Mouse (Mus musculus): ENCODE results near the gene Gfpt1. TPM values are rescaled to one million over a fixed set of nuclear protein-coding genes. Genes with fewer than 3 reads are reported as not detected.

Gfpt1 gene
- polyA plus RNA-seq, 1 experiment from 2014 or later = 16.9 TPM

DNA sequence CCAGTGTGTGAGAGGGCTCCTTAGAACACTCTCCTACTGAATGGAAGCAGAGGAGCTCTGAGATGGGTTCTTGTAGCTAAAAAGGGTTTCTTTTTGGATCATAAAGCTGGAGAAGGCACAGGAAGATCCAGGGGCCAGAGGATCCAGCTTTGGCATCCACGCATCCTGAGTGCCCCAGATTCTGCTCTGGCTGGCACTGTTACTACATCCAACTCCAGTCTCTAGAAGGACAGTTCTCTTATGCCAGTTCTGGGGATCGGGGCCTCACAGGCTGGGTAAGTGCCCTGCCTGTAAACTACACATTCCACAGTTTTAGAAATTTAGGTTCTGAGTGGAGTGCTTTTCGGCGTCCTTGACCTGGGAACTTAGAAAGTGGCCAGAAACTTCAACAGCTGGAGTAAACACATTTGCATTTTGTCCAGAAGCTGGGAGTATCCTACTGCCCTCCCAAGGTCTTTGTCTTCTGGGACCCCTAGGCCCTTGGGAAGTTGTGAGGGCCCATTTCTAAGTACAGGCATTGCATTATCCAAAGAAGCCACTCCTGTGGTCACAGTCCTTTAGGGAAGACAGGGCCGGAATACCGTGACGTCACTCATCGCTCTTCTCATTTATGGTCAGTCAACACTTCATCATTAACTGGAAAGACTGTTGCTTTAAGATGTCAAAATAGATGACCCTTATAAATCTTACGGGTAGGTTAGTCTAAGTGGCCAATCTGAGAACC lies 57.8 kb downstream of the Gfpt1 start:
- Histone ChIP-seq H3K36me3 (ENCODE audit: control insufficient read depth, insufficient read depth, low read length) (no peaks in the 10 kb centered on the region), H3K4me1 (replicated peaks; ENCODE audit: control insufficient read depth, insufficient read depth, low read length) (0 out of 2 replicates have a peak, but pooled peaks cover 3% of the 10 kb centered on the region), H3K27me3 (ENCODE audit: control insufficient read depth, insufficient read depth, low read length) (no peaks in the 10 kb centered on the region), H3K9ac (ENCODE audit: low read depth, low read length) (no peak overlapping the region), H3K4me2 (replicated peaks; ENCODE audit: low read depth, low read length) (no peak overlapping the region), H3K4me3 (ENCODE audit: low read depth, low read length) (no peak overlapping the region), H3K27ac (ENCODE audit: low read depth, low read length) (no peak overlapping the region), H3K9me3 (ENCODE audit: control insufficient read depth, low read length) (no peaks in the 10 kb centered on the region)
- WGBS = 93% methylated on average over 9 of the region's 9 CpGs
- no peak for ATAC-seq (ENCODE audit: low FRiP score)
- DNase-seq (ENCODE audit: low spot score) = no peak

DNA sequence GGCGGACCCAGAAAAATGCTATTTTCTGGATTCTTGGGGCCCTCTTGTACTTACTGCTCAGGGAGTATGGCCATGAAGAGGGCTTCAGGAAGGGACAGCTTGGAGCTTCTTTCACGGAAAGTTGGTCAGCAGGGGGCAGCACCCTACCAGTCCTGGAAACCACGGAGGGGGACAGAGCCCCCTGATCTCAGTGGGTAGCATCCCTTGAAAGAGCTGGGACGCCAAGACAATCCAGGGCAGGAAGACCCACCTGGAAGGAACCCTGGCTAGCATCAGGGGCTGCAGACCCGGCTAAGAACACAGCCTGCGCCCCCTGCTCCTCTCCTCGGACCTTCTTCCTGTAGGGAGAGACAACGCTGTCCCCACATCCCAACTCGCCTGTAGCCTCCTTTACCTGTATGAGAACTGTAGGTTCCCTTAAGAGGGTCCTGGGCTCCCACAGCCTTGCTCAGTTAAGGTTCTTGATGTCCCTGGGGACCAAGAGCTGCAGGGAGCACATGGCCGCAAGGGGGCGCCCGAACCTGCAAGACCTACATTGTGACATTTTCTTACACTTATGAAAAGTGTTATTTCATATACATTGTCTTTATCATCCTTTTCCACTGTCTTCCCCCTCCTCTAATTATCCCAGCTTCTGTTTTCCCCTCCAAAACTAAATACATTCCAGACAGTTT lies 58.8 kb downstream of the Gfpt1 start:
- no peaks in the 10 kb centered on the region for H3K9me3 ChIP-seq (ENCODE audit: control insufficient read depth, low read length)
- no peak overlapping the region for H3K4me3 ChIP-seq (ENCODE audit: low read depth, low read length)
- peak; percentile 93 for DNase-seq (ENCODE audit: low spot score)
- no peak for ATAC-seq (ENCODE audit: low FRiP score)
- H3K36me3 ChIP-seq (ENCODE audit: control insufficient read depth, insufficient read depth, low read length) = no peaks in the 10 kb centered on the region
- no peaks in the 10 kb centered on the region for H3K27me3 ChIP-seq (ENCODE audit: control insufficient read depth, insufficient read depth, low read length)
- H3K4me2 ChIP-seq (replicated peaks; ENCODE audit: low read depth, low read length) = peak overlapping the region; percentile 33
- 0 out of 2 replicates have a peak, but pooled peaks cover 3% of the 10 kb centered on the region for H3K4me1 ChIP-seq (replicated peaks; ENCODE audit: control insufficient read depth, insufficient read depth, low read length)
- H3K27ac ChIP-seq (ENCODE audit: low read depth, low read length) = no peak overlapping the region
- WGBS = 14% methylated on average over 12 of the region's 12 CpGs
- H3K9ac ChIP-seq (ENCODE audit: low read depth, low read length) = 0 out of 2 replicates have a peak overlapping the region, but pooled peaks have one; percentile 3

DNA sequence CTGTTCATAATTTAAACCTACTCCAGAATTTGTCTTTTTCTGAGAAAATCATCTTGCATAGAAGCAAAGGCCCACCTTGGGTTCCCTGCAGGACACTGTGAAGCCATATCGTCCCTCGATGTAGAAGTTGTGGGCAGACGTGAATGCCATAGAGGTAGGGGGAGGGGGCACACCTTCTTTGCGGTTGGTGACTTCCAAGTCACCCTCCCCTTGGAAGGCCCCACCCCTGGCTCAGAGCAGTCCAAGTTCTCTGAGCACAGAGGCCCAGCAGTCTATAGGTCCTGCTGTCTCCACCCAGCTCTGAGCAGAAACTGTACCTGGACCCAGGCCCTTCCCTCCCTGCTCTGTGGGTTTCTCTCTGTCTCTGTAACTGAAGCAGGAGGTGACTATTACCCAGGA lies 59.3 kb downstream of the Gfpt1 start:
- no peak for ATAC-seq (ENCODE audit: low FRiP score)
- Histone ChIP-seq H3K4me2 (replicated peaks; ENCODE audit: low read depth, low read length) (no peak overlapping the region), H3K36me3 (ENCODE audit: control insufficient read depth, insufficient read depth, low read length) (no peaks in the 10 kb centered on the region), H3K9me3 (ENCODE audit: control insufficient read depth, low read length) (no peaks in the 10 kb centered on the region), H3K27me3 (ENCODE audit: control insufficient read depth, insufficient read depth, low read length) (no peaks in the 10 kb centered on the region), H3K4me1 (replicated peaks; ENCODE audit: control insufficient read depth, insufficient read depth, low read length) (0 out of 2 replicates have a peak, but pooled peaks cover 3% of the 10 kb centered on the region), H3K27ac (ENCODE audit: low read depth, low read length) (no peak overlapping the region), H3K9ac (ENCODE audit: low read depth, low read length) (no peak overlapping the region), H3K4me3 (ENCODE audit: low read depth, low read length) (no peak overlapping the region)
- DNase-seq (ENCODE audit: low spot score) = peak; percentile 10
- 22% methylated on average over 4 of the region's 4 CpGs for WGBS

DNA sequence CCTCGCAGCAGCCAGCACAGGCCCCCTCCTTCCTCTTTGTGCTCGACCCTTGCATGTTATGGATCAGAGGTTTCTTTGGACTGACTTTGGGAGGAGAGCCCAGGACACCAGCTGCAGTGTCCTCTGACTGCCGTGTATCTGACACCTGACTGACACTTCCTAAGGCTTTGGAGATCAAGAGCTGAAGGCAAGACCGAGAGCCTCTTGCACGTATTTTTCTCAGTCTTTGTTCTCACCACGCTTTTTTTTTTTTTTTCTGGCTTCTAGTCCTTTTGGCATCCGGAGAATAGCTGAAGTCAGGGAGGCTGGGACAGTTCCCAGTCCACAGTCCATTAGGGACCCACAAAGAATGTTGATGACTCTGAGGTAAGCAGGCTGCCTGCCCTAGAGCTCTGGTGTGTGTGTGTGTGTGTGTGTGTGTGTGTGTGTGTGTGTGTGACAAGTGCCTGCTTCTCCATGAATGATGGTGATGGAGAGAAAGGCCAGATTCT lies 59.8 kb downstream of the Gfpt1 start:
- Histone ChIP-seq H3K27me3 (ENCODE audit: control insufficient read depth, insufficient read depth, low read length) (no peaks in the 10 kb centered on the region), H3K4me3 (ENCODE audit: low read depth, low read length) (no peak overlapping the region), H3K27ac (ENCODE audit: low read depth, low read length) (no peak overlapping the region), H3K4me2 (replicated peaks; ENCODE audit: low read depth, low read length) (no peak overlapping the region), H3K36me3 (ENCODE audit: control insufficient read depth, insufficient read depth, low read length) (no peaks in the 10 kb centered on the region), H3K9ac (ENCODE audit: low read depth, low read length) (no peak overlapping the region), H3K4me1 (replicated peaks; ENCODE audit: control insufficient read depth, insufficient read depth, low read length) (0 out of 2 replicates have a peak, but pooled peaks cover 3% of the 10 kb centered on the region), H3K9me3 (ENCODE audit: control insufficient read depth, low read length) (no peaks in the 10 kb centered on the region)
- no peak for DNase-seq (ENCODE audit: low spot score)
- no peak for ATAC-seq (ENCODE audit: low FRiP score)
- 42% methylated on average over 7 of the region's 7 CpGs for WGBS

DNA sequence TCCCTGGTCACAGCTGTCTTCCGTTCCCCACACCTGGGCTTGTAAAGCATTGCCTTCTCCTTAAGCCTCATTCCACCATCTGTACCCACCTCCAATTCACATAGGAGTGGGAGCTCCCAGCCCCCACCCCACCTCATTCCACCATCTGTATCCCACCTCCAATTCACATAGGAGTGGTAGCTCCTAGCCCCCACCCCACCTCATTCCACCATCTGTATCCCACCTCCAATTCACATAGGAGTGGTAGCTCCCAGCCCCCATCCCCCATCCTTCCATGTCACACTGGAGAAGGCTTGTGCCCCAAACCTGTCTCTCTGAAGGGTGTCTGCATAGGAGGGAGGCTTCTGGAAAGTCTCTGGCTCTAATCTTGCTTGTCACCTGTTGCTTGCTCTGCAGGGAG lies 60.7 kb downstream of the Gfpt1 start:
- ATAC-seq (ENCODE audit: low FRiP score) (no peak), DNase-seq (ENCODE audit: low spot score) (no peak)
- Histone ChIP-seq H3K4me2 (replicated peaks; ENCODE audit: low read depth, low read length) (no peak overlapping the region), H3K9ac (ENCODE audit: low read depth, low read length) (no peak overlapping the region), H3K27me3 (ENCODE audit: control insufficient read depth, insufficient read depth, low read length) (no peaks in the 10 kb centered on the region), H3K4me1 (replicated peaks; ENCODE audit: control insufficient read depth, insufficient read depth, low read length) (0 out of 2 replicates have a peak, but pooled peaks cover 3% of the 10 kb centered on the region), H3K36me3 (ENCODE audit: control insufficient read depth, insufficient read depth, low read length) (no peaks in the 10 kb centered on the region), H3K4me3 (ENCODE audit: low read depth, low read length) (no peak overlapping the region), H3K9me3 (ENCODE audit: control insufficient read depth, low read length) (no peaks in the 10 kb centered on the region), H3K27ac (ENCODE audit: low read depth, low read length) (no peak overlapping the region)
- 95% methylated on average over 1 of the region's 1 CpGs for WGBS

DNA sequence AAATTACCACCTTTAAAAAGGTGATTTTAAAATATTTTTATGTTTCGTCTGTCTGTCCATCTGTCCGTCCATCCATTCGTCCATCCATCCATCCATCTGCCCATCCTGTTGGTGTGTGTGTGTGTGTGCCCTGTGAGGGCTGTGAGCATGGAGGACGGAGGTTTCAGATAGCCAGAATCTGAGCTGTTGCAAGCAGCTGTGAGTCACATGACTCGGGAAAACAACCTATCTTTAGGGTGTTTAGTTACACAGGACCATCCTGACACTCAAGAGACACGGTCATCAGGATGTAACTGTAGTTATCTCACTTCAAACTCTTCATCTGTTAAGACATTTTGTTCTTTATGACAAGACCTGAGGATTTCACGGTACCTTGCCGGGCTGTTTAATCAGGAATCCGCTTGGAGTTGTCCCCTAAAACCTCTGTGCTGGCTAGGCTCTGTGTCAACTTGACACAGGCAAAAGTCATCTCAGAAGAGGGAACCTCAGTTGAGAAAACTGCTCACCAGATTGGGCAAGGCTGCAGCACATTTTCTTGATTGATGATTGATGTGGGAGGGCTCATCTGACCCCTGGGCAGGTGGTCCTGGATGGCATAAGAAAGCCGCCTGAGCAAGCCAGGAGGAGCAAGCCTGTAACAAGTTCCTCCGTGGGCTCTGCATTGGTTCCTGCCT lies 61.6 kb downstream of the Gfpt1 start, which contains the start of gene D6Ertd527e:
D6Ertd527e (plus strand) TSS at position 624 of the 674 bp plus-strand sequence.
- H3K4me2 ChIP-seq (replicated peaks; ENCODE audit: low read depth, low read length) = no peak within 1 kb of the TSS
- H3K27me3 ChIP-seq (ENCODE audit: control insufficient read depth, insufficient read depth, low read length) = no peaks in the 10 kb centered on the region
- H3K27ac ChIP-seq (ENCODE audit: low read depth, low read length) = no peak within 1 kb of the TSS
- DNase-seq (ENCODE audit: low spot score) (no peak), ATAC-seq (ENCODE audit: low FRiP score) (no peak)
- H3K9me3 ChIP-seq (ENCODE audit: control insufficient read depth, low read length) = no peaks in the 10 kb centered on the region
- H3K9ac ChIP-seq (ENCODE audit: low read depth, low read length) = no peak within 1 kb of the TSS
- H3K4me3 ChIP-seq (ENCODE audit: low read depth, low read length) = no peak within 1 kb of the TSS
- 0 out of 2 replicates have a peak, but pooled peaks cover under 1% of the 10 kb centered on the region for H3K4me1 ChIP-seq (replicated peaks; ENCODE audit: control insufficient read depth, insufficient read depth, low read length)
- WGBS = 85% methylated on average over 11 of the region's 11 CpGs
- H3K36me3 ChIP-seq (ENCODE audit: control insufficient read depth, insufficient read depth, low read length) = no peaks in the 10 kb centered on the region

DNA sequence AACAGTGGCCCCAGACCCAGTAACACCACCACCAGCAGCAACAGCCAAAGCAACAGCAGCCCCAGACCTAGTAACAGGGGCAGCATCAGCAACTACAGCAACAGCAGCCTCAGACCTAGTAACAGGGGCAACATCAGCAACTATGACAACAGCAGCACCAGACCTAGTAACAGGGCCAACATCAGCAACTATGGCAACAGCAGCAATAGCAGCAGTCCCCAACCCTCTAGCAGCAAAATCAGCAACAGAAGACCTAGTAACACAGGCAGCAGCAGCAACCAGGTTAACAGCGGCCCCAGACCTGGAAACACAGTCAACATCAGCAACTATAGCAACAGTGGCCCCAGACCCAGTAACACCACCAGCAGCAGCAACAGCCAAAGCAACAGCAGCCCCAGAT lies 68.8 kb downstream of the Gfpt1 start:
- Histone ChIP-seq H3K4me3 (ENCODE audit: low read depth, low read length) (no peak overlapping the region), H3K9me3 (ENCODE audit: control insufficient read depth, low read length) (no peaks in the 10 kb centered on the region), H3K36me3 (ENCODE audit: control insufficient read depth, insufficient read depth, low read length) (no peaks in the 10 kb centered on the region), H3K27ac (ENCODE audit: low read depth, low read length) (no peak overlapping the region), H3K27me3 (ENCODE audit: control insufficient read depth, insufficient read depth, low read length) (no peaks in the 10 kb centered on the region), H3K4me1 (replicated peaks; ENCODE audit: control insufficient read depth, insufficient read depth, low read length) (no peaks in the 10 kb centered on the region), H3K4me2 (replicated peaks; ENCODE audit: low read depth, low read length) (no peak overlapping the region), H3K9ac (ENCODE audit: low read depth, low read length) (no peak overlapping the region)
- WGBS = 100% methylated on average over 1 of the region's 1 CpGs
- DNase-seq (ENCODE audit: low spot score) (no peak), ATAC-seq (ENCODE audit: low FRiP score) (no peak)

DNA sequence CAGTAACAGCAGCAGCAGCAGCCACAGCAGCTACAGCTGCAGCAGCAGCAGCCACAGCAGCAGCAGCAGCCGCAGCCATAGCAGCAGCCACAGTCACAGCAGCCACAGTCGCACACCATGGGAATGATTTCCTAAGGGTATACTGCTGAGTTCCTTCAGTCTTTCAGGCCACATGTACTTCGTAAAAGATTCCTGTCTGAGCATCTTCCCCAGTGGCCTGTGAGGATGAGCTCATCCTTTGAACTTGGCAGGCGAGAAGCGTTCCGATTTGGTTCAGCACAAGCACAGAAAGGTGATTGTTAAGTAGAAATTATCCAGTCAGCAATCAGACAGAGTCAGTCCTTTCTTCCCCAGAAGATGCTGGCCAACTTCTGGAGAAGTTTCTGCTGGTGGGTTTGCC lies 69.5 kb downstream of the Gfpt1 start:
- no peak overlapping the region for H3K4me3 ChIP-seq (ENCODE audit: low read depth, low read length)
- no peak overlapping the region for H3K27ac ChIP-seq (ENCODE audit: low read depth, low read length)
- no peaks in the 10 kb centered on the region for H3K27me3 ChIP-seq (ENCODE audit: control insufficient read depth, insufficient read depth, low read length)
- 88% methylated on average over 6 of the region's 6 CpGs for WGBS
- no peaks in the 10 kb centered on the region for H3K36me3 ChIP-seq (ENCODE audit: control insufficient read depth, insufficient read depth, low read length)
- DNase-seq (ENCODE audit: low spot score) = no peak
- no peak for ATAC-seq (ENCODE audit: low FRiP score)
- H3K4me1 ChIP-seq (replicated peaks; ENCODE audit: control insufficient read depth, insufficient read depth, low read length) = no peaks in the 10 kb centered on the region
- no peaks in the 10 kb centered on the region for H3K9me3 ChIP-seq (ENCODE audit: control insufficient read depth, low read length)
- no peak overlapping the region for H3K4me2 ChIP-seq (replicated peaks; ENCODE audit: low read depth, low read length)
- H3K9ac ChIP-seq (ENCODE audit: low read depth, low read length) = no peak overlapping the region

All from hindbrain, embryonic 11.5 days (tissue).